Mouse (Mus musculus) liver, embryonic 14.5 days (tissue): ENCODE results near the gene Slco4a1.

Experiments used
- CTCF ChIP-seq: IDR thresholded peaks from 2 replicates; pipeline ENCODE4 v1.5.1; 2016; ENCODE audit warnings: antibody characterized with exemption, low read depth, control low read depth
- EP300 ChIP-seq: IDR thresholded peaks from 2 replicates; pipeline ENCODE4 v1.6.1; 2016; ENCODE audit warnings: antibody characterized with exemption, low read depth

GRCm38 (mm10) chr2:180415627-180416026 lies 40.4 kb upstream of the Slco4a1 start:
- no peak for TF ChIP-seq CTCF
- no peak for TF ChIP-seq EP300
